Comparison of ENCODE assay signal across 8 mouse cellular contexts in the genomic region with DNA sequence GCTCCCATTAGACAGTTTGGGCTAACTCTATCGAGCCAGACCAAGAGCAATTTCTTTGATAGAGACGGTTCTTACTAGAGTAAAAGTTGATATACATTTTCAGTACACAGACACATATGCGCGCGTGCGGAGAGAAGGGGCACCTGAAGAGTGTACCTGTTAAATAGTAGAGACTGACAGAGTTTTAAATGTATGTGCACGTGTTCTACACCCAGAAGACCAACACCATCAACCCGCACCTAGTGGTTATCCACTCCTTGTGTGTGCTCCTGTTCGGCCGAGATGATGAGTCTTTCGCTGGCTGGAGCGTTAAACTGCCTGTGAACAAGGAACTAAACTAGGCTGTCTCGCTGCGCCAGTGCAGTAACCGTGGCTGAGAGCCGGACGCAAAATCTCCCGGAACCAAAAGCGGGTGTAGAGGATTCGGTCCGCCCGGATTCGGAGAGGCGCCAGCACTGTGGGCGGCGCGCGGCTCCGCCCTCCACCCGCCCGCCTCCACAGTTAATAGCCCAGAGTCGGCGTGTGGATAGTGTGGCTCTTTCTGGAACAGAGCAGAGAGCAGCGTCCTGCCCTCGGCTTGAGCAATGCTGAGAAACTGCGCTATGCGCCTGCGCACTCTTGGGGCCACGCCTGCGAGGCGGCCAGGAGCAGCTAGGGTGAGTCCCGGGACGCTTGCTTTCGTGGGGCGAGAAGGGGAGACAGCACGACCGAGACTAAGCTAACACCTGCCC. TPM values are rescaled to one million over a fixed set of nuclear protein-coding genes. Genes with fewer than 3 reads are reported as not detected.
DNase-seq lines count a peak whose midpoint lies in the region; ATAC-seq lines count a peak whose summit lies in the region.

TSS of gene Them4 (plus strand) at position 457 of the 731 bp plus-strand sequence.

- H3K4me2 ChIP-seq in hindbrain, embryonic 16.5 days (ENCODE audit: low read length) = peak within 1 kb of the TSS; percentile 51

- no peaks in the 10 kb centered on the region for H3K36me3 ChIP-seq in hindbrain, embryonic 16.5 days (ENCODE audit: control insufficient read depth, insufficient read depth, low read length)
- no peaks in the 10 kb centered on the region for H3K36me3 ChIP-seq in macrophage (ENCODE audit: inconsistent target)

- H3K79me2 ChIP-seq in macrophage (ENCODE audit: inconsistent target) = no peaks in the 10 kb centered on the region

- no peaks in the 10 kb centered on the region for H3K27me3 ChIP-seq in hindbrain, embryonic 16.5 days (replicated peaks; ENCODE audit: control insufficient read depth, insufficient read depth, low read length)

- H3K27ac ChIP-seq in hindbrain, embryonic 16.5 days (ENCODE audit: low read depth, low read length) = peak within 1 kb of the TSS; percentile 84
- peak within 1 kb of the TSS; percentile 48 for H3K27ac ChIP-seq in macrophage

- H3K4me3 ChIP-seq in hindbrain, embryonic 16.5 days (ENCODE audit: low read length) = peak within 1 kb of the TSS; percentile 59
- H3K4me3 ChIP-seq in macrophage (ENCODE audit: inconsistent target) = peak within 1 kb of the TSS; percentile 76

- DNase-seq in WW6 (ENCODE audit: low read depth, low spot score) = peak; percentile 91
- peak; percentile 76 to 85 for DNase-seq in cerebellum, postnatal 4 days (ENCODE audit: low spot score in 2 of 2)
- peak; percentile 96 for DNase-seq in gastrocnemius, adult 18-20 months (ENCODE audit: low spot score)
- peak; percentile 84 to 92 for DNase-seq in left cerebral cortex, adult 18-20 months (ENCODE audit: low spot score in 2 of 2)
- DNase-seq in right cerebral cortex, adult 18-20 months = peak; percentile 92
- peak; percentile 79 for DNase-seq in urinary bladder, postnatal 10 days (ENCODE audit: low spot score)

- ATAC-seq in hindbrain, embryonic 16.5 days = peak; percentile 100

- peak within 1 kb of the TSS; percentile 74 for H3K9ac ChIP-seq in hindbrain, embryonic 16.5 days (ENCODE audit: low read depth, low read length)

- WGBS in hindbrain, embryonic 16.5 days = 3% methylated on average over 47 of the region's 47 CpGs
- WGBS in macrophage (ENCODE audit: missing documents) = under 1% methylated on average over 47 of the region's 47 CpGs

- H3K4me1 ChIP-seq in hindbrain, embryonic 16.5 days (ENCODE audit: control insufficient read depth, insufficient read depth, low read depth, low read length) = peaks cover 10% of the 10 kb centered on the region

- H3K9me3 ChIP-seq in hindbrain, embryonic 16.5 days (ENCODE audit: control insufficient read depth, low read length) = no peaks in the 10 kb centered on the region

RNA-seq across cellular contexts. Expression of gene Them4, which starts in this region (rescaled TPM):
- 1 to 10 TPM; 6.7 TPM for total RNA-seq in gastrocnemius, adult 18-20 months (2021)
- 63.7 and 72.1 TPM in 2 replicates for polyA plus RNA-seq in hindbrain, embryonic 16.5 days (2015; fragmentation: Nextera tagmentation; extraction: Ambion mirVana)
- 10 to 100 TPM; 18.5 to 20.1 TPM for total RNA-seq in left cerebral cortex, adult 18-20 months (2021)
- total RNA-seq in macrophage (2018; cell fraction: chromatin; rRNA removed) = 1 to 10 TPM in 23 of 26 experiments, under 1 TPM in 3; 0.41 to 9.5 (median 3.3) TPM
- total RNA-seq in macrophage (2018; cell fraction: cytosol; rRNA removed) = 1 to 10 TPM; 1.5 to 3.9 (median 2.8) TPM
- 1 to 10 TPM in 18 of 26 experiments, under 1 TPM in 7, not detected in 1; 0.40 to 7.0 (median 1.8) TPM for total RNA-seq in macrophage (2018; cell fraction: nucleus; rRNA removed)
- 1.5 to 3.5 TPM (median 2.9 TPM) in 3 replicates for polyA plus RNA-seq in macrophage (2018)

Comparison
In these comparisons a context has a peak if more than half of its experiments do, and no peak if none do; other contexts are left out.
1. Peak in every context shown above with its lines: DNase-seq, ATAC-seq, H3K4me3 ChIP-seq and H3K27ac ChIP-seq.
2. RNA of gene Them4 (polyA plus RNA-seq): 63.7 to 72.1 TPM in hindbrain, embryonic 16.5 days; 1.5 to 3.5 TPM in macrophage; every median in the first group is over 10 times any median in the second.